Mouse (Mus musculus): Measurements from ENCODE around the gene Zfp759. TPM values are rescaled to one million over a fixed set of nuclear protein-coding genes. Genes with fewer than 3 reads are reported as not detected.
"Not testable (repeated sequence)": the region's sequence is repeated elsewhere in the genome, so short reads cannot be mapped to it uniquely, and the experiment has no call there.

The Zfp759 gene
- polyA plus RNA-seq (2014; fragmentation: Nextera tagmentation; extraction: Ambion mirVana) = 2.0 and 2.4 TPM in 2 replicates

DNA sequence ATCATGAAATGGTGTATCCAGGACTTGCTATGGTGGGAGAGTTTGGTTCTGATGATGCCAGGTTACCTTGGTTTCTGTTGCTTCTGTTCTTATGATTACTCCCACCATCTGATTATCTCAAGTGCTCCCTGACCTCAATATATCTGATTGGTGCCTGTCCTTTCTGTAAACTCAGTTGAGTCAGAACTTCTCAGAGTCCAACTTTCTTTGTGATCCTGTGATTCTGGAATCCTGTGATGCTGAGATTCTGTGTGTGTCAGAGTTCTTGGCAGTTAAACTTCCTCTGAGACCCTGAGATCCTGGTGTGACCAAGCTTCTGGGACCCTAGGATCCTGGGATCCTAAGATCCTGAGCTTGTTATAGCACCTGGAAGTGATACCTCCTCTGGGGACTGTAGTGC, at the start of gene Zfp759:
TSS of gene Zfp759 (plus strand) at position 301 of the 400 bp plus-strand sequence.
- H3K27me3 ChIP-seq (replicated peaks; ENCODE audit: control insufficient read depth, insufficient read depth, low read length); DNase-seq (ENCODE audit: low spot score); H3K4me2 ChIP-seq (ENCODE audit: low read length); H3K9ac ChIP-seq (ENCODE audit: low read length); H3K4me3 ChIP-seq (ENCODE audit: low read depth, low read length); H3K4me1 ChIP-seq (replicated peaks; ENCODE audit: control insufficient read depth, insufficient read depth, low read length); ATAC-seq (replicated peaks; ENCODE audit: low FRiP score, low TSS enrichment, low read depth); H3K36me3 ChIP-seq (ENCODE audit: control insufficient read depth, insufficient read depth, low read length); H3K27ac ChIP-seq (ENCODE audit: low read depth); H3K9me3 ChIP-seq (ENCODE audit: control insufficient read depth, low read length): not testable (repeated sequence)

- H3K27me3 ChIP-seq (replicated peaks; ENCODE audit: control insufficient read depth, insufficient read depth, low read length) = no peaks in the 10 kb centered on the region
- H3K4me1 ChIP-seq (replicated peaks; ENCODE audit: control insufficient read depth, insufficient read depth, low read length) = no peaks in the 10 kb centered on the region
- WGBS = 90% methylated on average over 2 of the region's 2 CpGs
- peaks cover 26% of the 10 kb centered on the region for H3K9me3 ChIP-seq (ENCODE audit: control insufficient read depth, low read length)
- no peak overlapping the region for H3K27ac ChIP-seq (ENCODE audit: low read depth)
- H3K4me2 ChIP-seq (ENCODE audit: low read length) = no peak overlapping the region
- no peak for DNase-seq (ENCODE audit: low spot score)
- peaks cover 43% of the 10 kb centered on the region for H3K36me3 ChIP-seq (ENCODE audit: control insufficient read depth, insufficient read depth, low read length)
- no peak overlapping the region for H3K4me3 ChIP-seq (ENCODE audit: low read depth, low read length)
- ATAC-seq (replicated peaks; ENCODE audit: low FRiP score, low TSS enrichment, low read depth) = no peak
- no peak overlapping the region for H3K9ac ChIP-seq (ENCODE audit: low read length)
Measured at GRCm38 (mm10) chr13:67072786-67073185, 48.7 kb upstream of the Zfp759 start.

DNA sequence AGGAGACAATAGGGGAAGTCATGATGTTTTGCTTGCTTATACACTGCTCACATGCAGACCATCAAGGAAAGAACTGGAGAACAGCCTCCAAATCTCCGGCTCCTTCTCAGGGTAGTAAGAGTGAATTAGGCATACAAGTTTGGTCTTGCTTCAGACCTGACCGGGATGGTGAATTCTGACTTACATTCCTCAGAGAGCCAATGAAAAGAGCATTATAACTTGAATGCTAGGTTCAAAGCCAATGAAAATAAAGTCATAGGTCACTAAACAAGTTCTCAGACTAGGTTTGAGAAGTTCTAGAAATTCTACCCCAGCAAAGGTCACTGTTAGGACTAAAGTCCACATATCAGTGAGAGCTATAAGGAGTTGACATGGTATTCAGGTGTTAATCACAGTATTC, 44.2 kb upstream of the Zfp759 start:
- H3K36me3 ChIP-seq (ENCODE audit: control insufficient read depth, insufficient read depth, low read length) = peaks cover 26% of the 10 kb centered on the region
- ATAC-seq (replicated peaks; ENCODE audit: low FRiP score, low TSS enrichment, low read depth) = no peak
- no peak overlapping the region for H3K9ac ChIP-seq (ENCODE audit: low read length)
- H3K27ac ChIP-seq (ENCODE audit: low read depth) = no peak overlapping the region
- no peak overlapping the region for H3K4me2 ChIP-seq (ENCODE audit: low read length)
- H3K4me3 ChIP-seq (ENCODE audit: low read depth, low read length) = no peak overlapping the region
- no peaks in the 10 kb centered on the region; the same call in 1 of the 2 replicates for H3K4me1 ChIP-seq (replicated peaks; ENCODE audit: control insufficient read depth, insufficient read depth, low read length)
- no peak for DNase-seq (ENCODE audit: low spot score)
- peaks cover 8% of the 10 kb centered on the region; the same call in 1 of the 2 replicates for H3K9me3 ChIP-seq (ENCODE audit: control insufficient read depth, low read length)
- 100% methylated on average over 2 of the region's 2 CpGs for WGBS
- H3K27me3 ChIP-seq (replicated peaks; ENCODE audit: control insufficient read depth, insufficient read depth, low read length) = no peaks in the 10 kb centered on the region

- DNase-seq (ENCODE audit: low spot score) = peak; percentile 87
- H3K4me2 ChIP-seq (ENCODE audit: low read length) = peak overlapping the region; percentile 59
- WGBS = under 1% methylated on average over 24 of the region's 24 CpGs
- no peaks in the 10 kb centered on the region for H3K27me3 ChIP-seq (replicated peaks; ENCODE audit: control insufficient read depth, insufficient read depth, low read length)
- peak; percentile 99 for ATAC-seq (replicated peaks; ENCODE audit: low FRiP score, low TSS enrichment, low read depth)
- peaks cover 6% of the 10 kb centered on the region; the same call in 1 of the 2 replicates for H3K36me3 ChIP-seq (ENCODE audit: control insufficient read depth, insufficient read depth, low read length)
- H3K4me3 ChIP-seq (ENCODE audit: low read depth, low read length) = peak overlapping the region; percentile 67
- H3K9me3 ChIP-seq (ENCODE audit: control insufficient read depth, low read length) = no peaks in the 10 kb centered on the region
- H3K4me1 ChIP-seq (replicated peaks; ENCODE audit: control insufficient read depth, insufficient read depth, low read length) = no peaks in the 10 kb centered on the region; the same call in 1 of the 2 replicates
- H3K9ac ChIP-seq (ENCODE audit: low read length) = peak overlapping the region; percentile 65
- H3K27ac ChIP-seq (ENCODE audit: low read depth) = peak overlapping the region; percentile 89
Measured at GRCm38 (mm10) chr13:67081142-67081713, 40.2 kb upstream of the Zfp759 start.

DNA sequence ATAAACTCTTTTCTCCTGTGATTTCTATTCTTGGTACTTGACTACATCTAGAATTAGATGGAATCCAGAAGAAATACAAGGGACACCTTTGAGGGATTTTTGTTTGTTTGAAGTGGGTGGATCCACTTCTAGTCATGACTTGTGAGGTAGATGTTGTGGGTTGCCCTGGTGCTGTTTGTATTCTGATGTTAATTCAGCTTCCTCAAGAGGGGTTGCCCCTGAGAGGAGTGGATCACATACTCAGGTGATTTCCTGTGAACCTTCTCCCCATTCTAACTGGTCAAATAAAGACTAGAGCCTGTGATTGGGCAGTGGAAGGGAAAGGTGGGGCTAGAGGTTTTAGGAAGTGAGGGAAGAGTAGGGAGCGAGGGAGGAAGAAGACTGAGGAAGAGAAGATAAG, 39.5 kb upstream of the Zfp759 start:
- Histone ChIP-seq H3K27me3 (replicated peaks; ENCODE audit: control insufficient read depth, insufficient read depth, low read length) (no peaks in the 10 kb centered on the region), H3K4me2 (ENCODE audit: low read length) (peak overlapping the region; percentile 59), H3K9ac (ENCODE audit: low read length) (peak overlapping the region; percentile 65; the same call in 1 of the 2 replicates), H3K36me3 (ENCODE audit: control insufficient read depth, insufficient read depth, low read length) (peaks cover 6% of the 10 kb centered on the region; the same call in 1 of the 2 replicates), H3K4me1 (replicated peaks; ENCODE audit: control insufficient read depth, insufficient read depth, low read length) (no peaks in the 10 kb centered on the region; the same call in 1 of the 2 replicates), H3K9me3 (ENCODE audit: control insufficient read depth, low read length) (no peaks in the 10 kb centered on the region), H3K27ac (ENCODE audit: low read depth) (peak overlapping the region; percentile 89; the same call in 1 of the 2 replicates), H3K4me3 (ENCODE audit: low read depth, low read length) (peak overlapping the region; percentile 67)
- 88% methylated on average over 1 of the region's 1 CpGs for WGBS
- ATAC-seq (replicated peaks; ENCODE audit: low FRiP score, low TSS enrichment, low read depth) = no peak
- no peak for DNase-seq (ENCODE audit: low spot score)

DNA sequence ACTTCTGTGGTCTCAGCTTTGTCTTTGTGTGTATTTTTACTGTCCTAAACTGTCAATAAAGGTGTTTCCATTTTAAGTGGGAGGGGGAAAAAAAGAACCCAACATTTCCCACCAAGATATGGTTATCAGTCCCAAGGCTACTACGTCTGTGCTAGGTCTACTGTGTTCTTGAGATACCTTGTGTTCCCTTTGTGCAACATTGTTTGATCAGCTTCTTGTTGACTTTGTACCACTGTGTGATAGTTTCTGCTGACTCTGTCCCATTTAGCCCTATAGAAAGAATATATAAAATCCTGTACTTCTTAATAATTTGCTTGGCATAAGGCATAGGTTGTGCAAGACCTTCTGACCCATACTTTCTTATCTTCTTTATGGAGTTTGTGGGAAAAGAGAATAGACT, 31.3 kb upstream of the Zfp759 start:
- H3K4me1 ChIP-seq (replicated peaks; ENCODE audit: control insufficient read depth, insufficient read depth, low read length) = no peaks in the 10 kb centered on the region
- WGBS = 76% methylated on average over 1 of the region's 1 CpGs

GRCm38 (mm10) chr13:67097876-67098275, 23.6 kb upstream of the Zfp759 start, which contains the start of gene Zfp708:
Gene Zfp708 (minus strand): TSS chr13:67097976.
- H3K4me3 ChIP-seq (ENCODE audit: low read depth, low read length) = no peak within 1 kb of the TSS
- no peak within 1 kb of the TSS for H3K27ac ChIP-seq (ENCODE audit: low read depth)
- no peaks in the 10 kb centered on the region for H3K4me1 ChIP-seq (replicated peaks; ENCODE audit: control insufficient read depth, insufficient read depth, low read length)
- H3K36me3 ChIP-seq (ENCODE audit: control insufficient read depth, insufficient read depth, low read length) = peaks cover 6% of the 10 kb centered on the region; the same call in 1 of the 2 replicates
- DNase-seq (ENCODE audit: low spot score) (no peak), ATAC-seq (replicated peaks; ENCODE audit: low FRiP score, low TSS enrichment, low read depth) (no peak)
- H3K4me2 ChIP-seq (ENCODE audit: low read length) = no peak within 1 kb of the TSS
- no peaks in the 10 kb centered on the region for H3K9me3 ChIP-seq (ENCODE audit: control insufficient read depth, low read length)
- no peaks in the 10 kb centered on the region for H3K27me3 ChIP-seq (replicated peaks; ENCODE audit: control insufficient read depth, insufficient read depth, low read length)
- H3K9ac ChIP-seq (ENCODE audit: low read length) = no peak within 1 kb of the TSS
- WGBS = 89% methylated on average over 10 of the region's 10 CpGs

More for the DNA sequence above, 31.3 kb upstream of the Zfp759 start:
- Histone ChIP-seq H3K27ac (ENCODE audit: low read depth) (no peak overlapping the region), H3K9me3 (ENCODE audit: control insufficient read depth, low read length) (no peaks in the 10 kb centered on the region), H3K36me3 (ENCODE audit: control insufficient read depth, insufficient read depth, low read length) (0 out of 2 replicates have a peak, but pooled peaks cover 5% of the 10 kb centered on the region), H3K27me3 (replicated peaks; ENCODE audit: control insufficient read depth, insufficient read depth, low read length) (no peaks in the 10 kb centered on the region), H3K9ac (ENCODE audit: low read length) (no peak overlapping the region), H3K4me2 (ENCODE audit: low read length) (no peak overlapping the region), H3K4me3 (ENCODE audit: low read depth, low read length) (no peak overlapping the region)
- no peak for ATAC-seq (replicated peaks; ENCODE audit: low FRiP score, low TSS enrichment, low read depth)
- DNase-seq (ENCODE audit: low spot score) = no peak

DNA sequence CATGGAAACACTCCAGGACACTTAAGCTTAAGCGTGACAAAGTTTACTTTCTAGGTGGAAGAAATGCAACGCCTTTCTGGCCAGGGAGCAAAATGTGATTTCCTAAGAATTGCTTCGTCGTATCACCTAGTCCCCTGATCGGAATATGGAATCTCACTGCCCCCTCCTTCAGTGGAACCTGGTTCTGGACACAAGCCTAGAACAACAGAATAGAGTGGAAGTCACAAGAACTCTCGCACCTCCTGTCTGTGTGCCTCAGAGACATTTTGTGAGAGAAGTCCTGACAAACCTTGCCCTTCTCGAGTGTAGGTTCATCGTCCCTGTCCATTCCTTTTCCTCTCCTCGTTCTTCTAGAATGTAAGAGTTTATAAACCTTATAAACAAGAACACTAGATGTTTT, 13.8 kb upstream of the Zfp759 start:
- peaks cover 5% of the 10 kb centered on the region; the same call in 1 of the 2 replicates for H3K4me1 ChIP-seq (replicated peaks; ENCODE audit: control insufficient read depth, insufficient read depth, low read length)
- peak overlapping the region; percentile 82 for H3K27ac ChIP-seq (ENCODE audit: low read depth)
- 50% methylated on average over 9 of the region's 9 CpGs for WGBS
- peak overlapping the region; percentile 55 for H3K4me2 ChIP-seq (ENCODE audit: low read length)
- H3K27me3 ChIP-seq (replicated peaks; ENCODE audit: control insufficient read depth, insufficient read depth, low read length) = no peaks in the 10 kb centered on the region
- H3K4me3 ChIP-seq (ENCODE audit: low read depth, low read length) = peak overlapping the region; percentile 53
- H3K36me3 ChIP-seq (ENCODE audit: control insufficient read depth, insufficient read depth, low read length) = 0 out of 2 replicates have a peak, but pooled peaks cover 9% of the 10 kb centered on the region
- ATAC-seq (replicated peaks; ENCODE audit: low FRiP score, low TSS enrichment, low read depth) (no peak), DNase-seq (ENCODE audit: low spot score) (no peak)
- peak overlapping the region; percentile 55 for H3K9ac ChIP-seq (ENCODE audit: low read length)
- H3K9me3 ChIP-seq (ENCODE audit: control insufficient read depth, low read length) = 0 out of 2 replicates have a peak, but pooled peaks cover 5% of the 10 kb centered on the region

Data from intestine, embryonic 14.5 days (tissue).